Mouse (Mus musculus): Measurements from ENCODE around the gene Gsn.

The Gsn gene

DNA sequence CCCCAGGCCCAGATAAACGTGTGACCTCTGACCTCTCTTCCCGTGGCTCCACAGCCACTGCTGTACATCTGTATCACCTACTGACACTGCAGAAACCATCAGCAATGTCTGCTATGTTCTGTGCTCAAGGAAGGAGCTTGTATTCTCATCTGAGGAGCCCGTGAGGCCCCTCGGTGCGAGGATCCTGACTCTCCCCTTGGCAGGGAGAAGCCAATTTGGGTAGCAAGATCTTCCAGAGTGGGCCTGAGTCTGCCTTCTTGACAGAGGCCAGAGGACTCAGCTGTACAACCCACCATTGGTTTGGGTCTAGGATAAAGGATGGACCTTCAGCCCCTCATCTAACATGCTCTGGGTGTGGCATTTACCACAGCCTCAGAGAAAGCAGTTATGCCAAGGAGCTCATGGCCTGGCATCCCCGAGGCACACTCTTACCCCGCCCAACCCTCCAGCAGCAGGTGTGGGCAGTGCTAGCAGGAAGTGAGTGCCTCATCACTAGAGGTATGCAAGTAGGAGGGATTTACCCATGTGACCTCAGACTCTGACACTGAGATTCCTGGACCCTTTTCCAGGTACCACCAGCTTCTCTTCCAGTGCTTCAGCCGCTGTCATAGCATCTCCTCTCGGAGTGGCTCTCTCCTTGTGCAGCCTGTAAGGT, 10.2 kb downstream of the Gsn start:
- Histone ChIP-seq H3K9me3 (ENCODE audit: low read length) (no peaks in the 10 kb centered on the region), H3K4me1 (replicated peaks; ENCODE audit: low read depth, low read length) (peaks cover 58% of the 10 kb centered on the region), H3K36me3 (ENCODE audit: insufficient read depth, low read length) (no peaks in the 10 kb centered on the region), H3K27me3 (ENCODE audit: insufficient read depth, low read length) (peaks cover 51% of the 10 kb centered on the region), H3K4me3 (replicated peaks; ENCODE audit: low read length) (no peak overlapping the region)
- TF ChIP-seq NANOG (IDR thresholded peaks at IDR 0.05; ENCODE audit: borderline replicate concordance, low read length) (no peak), POU5F1 (IDR thresholded peaks at IDR 0.05; ENCODE audit: borderline replicate concordance, low read length) (no peak), CTCF (conservative IDR thresholded peaks at IDR 0.05; ENCODE audit: low read length) (no peak)

DNA sequence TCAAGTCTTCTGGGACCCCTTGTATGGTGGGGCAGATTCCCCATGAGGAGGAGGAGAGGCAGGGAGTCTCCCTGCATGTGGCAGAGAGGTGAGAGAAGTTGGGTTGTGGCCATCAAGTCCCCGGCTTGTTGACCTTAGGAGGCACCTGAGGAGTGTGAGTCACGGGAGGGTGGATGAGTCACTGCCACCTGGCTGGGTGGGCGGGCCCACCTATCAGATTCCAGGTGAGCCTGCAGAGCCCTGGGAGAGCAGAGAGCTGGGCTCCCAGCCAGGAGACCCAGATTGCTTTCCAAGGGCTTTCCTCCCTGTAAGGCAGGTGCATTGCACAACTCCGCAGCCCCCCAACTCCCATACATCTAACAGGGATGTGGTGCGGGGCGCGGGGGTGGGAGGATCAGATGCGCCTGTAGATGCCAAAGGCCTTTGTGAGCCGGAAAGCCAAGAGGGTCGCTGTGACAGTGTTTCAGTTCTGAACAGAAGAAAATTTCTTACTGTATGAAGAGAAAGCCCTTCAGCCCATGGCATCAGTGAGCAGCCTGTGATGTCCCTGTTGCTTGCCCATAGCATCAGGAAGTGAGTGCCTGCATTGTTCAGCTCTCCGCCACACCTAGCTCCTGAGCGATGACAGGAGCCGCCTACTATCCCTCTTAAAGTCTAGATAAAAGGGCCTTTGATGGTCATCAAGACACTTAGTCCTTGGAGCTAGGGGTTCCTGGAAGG, 11.1 kb downstream of the Gsn start:
- no peak for TF ChIP-seq CTCF (conservative IDR thresholded peaks at IDR 0.05; ENCODE audit: low read length)
- TF ChIP-seq POU5F1 (IDR thresholded peaks at IDR 0.05; ENCODE audit: borderline replicate concordance, low read length), result no peak
- TF ChIP-seq NANOG (IDR thresholded peaks at IDR 0.05; ENCODE audit: borderline replicate concordance, low read length), result no peak
- Histone ChIP-seq H3K27me3 (ENCODE audit: insufficient read depth, low read length) (peaks cover 51% of the 10 kb centered on the region), H3K4me1 (replicated peaks; ENCODE audit: low read depth, low read length) (peaks cover 65% of the 10 kb centered on the region), H3K4me3 (replicated peaks; ENCODE audit: low read length) (no peak overlapping the region), H3K36me3 (ENCODE audit: insufficient read depth, low read length) (no peaks in the 10 kb centered on the region), H3K9me3 (ENCODE audit: low read length) (no peaks in the 10 kb centered on the region)

DNA sequence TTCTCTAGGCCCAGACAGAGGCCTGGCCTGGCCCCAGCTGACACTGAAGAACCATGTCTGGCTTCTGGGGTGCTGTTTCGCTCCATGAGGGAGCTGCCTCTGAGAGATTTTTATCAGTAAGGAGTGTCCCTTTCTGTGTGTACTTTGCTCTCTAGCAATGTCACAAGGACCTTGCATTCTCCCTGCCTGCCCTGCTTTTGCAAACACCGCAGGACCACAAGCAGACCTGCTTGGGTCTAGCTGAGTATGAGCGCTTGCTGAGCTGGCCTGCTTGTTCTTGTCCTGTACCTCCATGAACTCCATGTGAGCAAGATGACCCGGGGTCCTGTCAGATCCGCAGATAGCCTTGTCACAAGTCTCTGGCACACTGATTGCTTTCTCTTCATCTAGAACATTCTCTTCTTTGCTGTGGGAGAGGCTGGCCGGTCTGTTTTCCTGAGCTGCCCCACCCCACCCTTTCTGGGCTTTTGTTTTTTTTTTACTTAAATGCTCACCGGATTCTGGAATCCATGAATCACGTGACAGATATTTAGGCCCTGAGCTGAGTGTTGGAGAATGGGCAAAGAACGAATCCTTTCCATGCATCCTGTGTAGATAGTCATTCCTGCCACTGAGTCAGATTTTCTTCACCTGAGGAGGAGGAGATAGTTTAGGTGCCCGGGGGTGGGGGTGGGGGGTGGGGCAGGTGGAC, 11.8 kb downstream of the Gsn start:
- Histone ChIP-seq H3K4me1 (replicated peaks; ENCODE audit: low read depth, low read length) (peaks cover 71% of the 10 kb centered on the region), H3K9me3 (ENCODE audit: low read length) (no peaks in the 10 kb centered on the region), H3K36me3 (ENCODE audit: insufficient read depth, low read length) (no peaks in the 10 kb centered on the region), H3K27me3 (ENCODE audit: insufficient read depth, low read length) (peaks cover 46% of the 10 kb centered on the region), H3K4me3 (replicated peaks; ENCODE audit: low read length) (no peak overlapping the region)
- no peak for TF ChIP-seq POU5F1 (IDR thresholded peaks at IDR 0.05; ENCODE audit: borderline replicate concordance, low read length)

GRCm38 (mm10) chr2:35269136-35269535, 13.0 kb downstream of the Gsn start:
- Histone ChIP-seq H3K27me3 (ENCODE audit: insufficient read depth, low read length) (peaks cover 35% of the 10 kb centered on the region), H3K9me3 (ENCODE audit: low read length) (no peaks in the 10 kb centered on the region), H3K36me3 (ENCODE audit: insufficient read depth, low read length) (no peaks in the 10 kb centered on the region), H3K4me1 (replicated peaks; ENCODE audit: low read depth, low read length) (peaks cover 80% of the 10 kb centered on the region), H3K4me3 (replicated peaks; ENCODE audit: low read length) (no peak overlapping the region)
- TF ChIP-seq NANOG (IDR thresholded peaks at IDR 0.05; ENCODE audit: borderline replicate concordance, low read length) (no peak), POU5F1 (IDR thresholded peaks at IDR 0.05; ENCODE audit: borderline replicate concordance, low read length) (no peak), CTCF (conservative IDR thresholded peaks at IDR 0.05; ENCODE audit: low read length) (no peak)

GRCm38 (mm10) chr2:35269716-35270260, 13.6 kb downstream of the Gsn start:
- no peak for TF ChIP-seq POU5F1 (IDR thresholded peaks at IDR 0.05; ENCODE audit: borderline replicate concordance, low read length)
- no peak for TF ChIP-seq CTCF (conservative IDR thresholded peaks at IDR 0.05; ENCODE audit: low read length)
- TF ChIP-seq NANOG (IDR thresholded peaks at IDR 0.05; ENCODE audit: borderline replicate concordance, low read length), result no peak
- Histone ChIP-seq H3K4me1 (replicated peaks; ENCODE audit: low read depth, low read length) (peaks cover 80% of the 10 kb centered on the region), H3K4me3 (replicated peaks; ENCODE audit: low read length) (no peak overlapping the region), H3K27me3 (ENCODE audit: insufficient read depth, low read length) (peaks cover 31% of the 10 kb centered on the region), H3K9me3 (ENCODE audit: low read length) (no peaks in the 10 kb centered on the region), H3K36me3 (ENCODE audit: insufficient read depth, low read length) (no peaks in the 10 kb centered on the region)

- Histone ChIP-seq H3K4me1 (replicated peaks; ENCODE audit: low read depth, low read length) (peaks cover 76% of the 10 kb centered on the region), H3K9me3 (ENCODE audit: low read length) (no peaks in the 10 kb centered on the region), H3K27me3 (ENCODE audit: insufficient read depth, low read length) (peaks cover 25% of the 10 kb centered on the region), H3K36me3 (ENCODE audit: insufficient read depth, low read length) (no peaks in the 10 kb centered on the region), H3K4me3 (replicated peaks; ENCODE audit: low read length) (peak overlapping the region; percentile 35; the same call in 1 of the 2 replicates)
- TF ChIP-seq POU5F1 (IDR thresholded peaks at IDR 0.05; ENCODE audit: borderline replicate concordance, low read length) (no peak), CTCF (conservative IDR thresholded peaks at IDR 0.05; ENCODE audit: low read length) (peak; percentile 79), NANOG (IDR thresholded peaks at IDR 0.05; ENCODE audit: borderline replicate concordance, low read length) (no peak)
Measured at GRCm38 (mm10) chr2:35270531-35270984, 14.4 kb downstream of the Gsn start.

DNA sequence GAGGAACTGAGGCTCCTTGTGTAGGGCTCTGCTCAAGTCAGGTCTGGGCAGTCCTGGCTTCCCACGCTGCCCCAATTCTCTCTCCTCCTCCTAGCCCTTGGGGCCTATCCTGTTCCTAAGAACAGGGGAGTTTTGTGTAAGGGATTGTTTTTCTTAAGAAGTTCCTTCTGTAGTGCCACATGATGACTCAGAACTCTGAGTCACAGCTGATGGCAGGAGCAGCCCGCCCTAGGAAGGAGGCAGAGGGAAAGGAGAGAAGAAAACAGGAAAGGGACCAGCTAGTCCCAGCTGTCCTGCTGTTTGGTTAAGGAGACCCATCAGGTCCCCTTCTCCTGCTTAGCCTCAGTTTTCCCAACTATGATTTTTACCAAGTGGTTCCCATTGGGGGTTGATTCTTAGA, 15.6 kb downstream of the Gsn start:
- H3K27me3 ChIP-seq (ENCODE audit: insufficient read depth, low read length), result peaks cover 12% of the 10 kb centered on the region
- peaks cover 63% of the 10 kb centered on the region for H3K4me1 ChIP-seq (replicated peaks; ENCODE audit: low read depth, low read length)
- H3K9me3 ChIP-seq (ENCODE audit: low read length), result no peaks in the 10 kb centered on the region
- H3K4me3 ChIP-seq (replicated peaks; ENCODE audit: low read length), result no peak overlapping the region
- no peaks in the 10 kb centered on the region for H3K36me3 ChIP-seq (ENCODE audit: insufficient read depth, low read length)
- TF ChIP-seq NANOG (IDR thresholded peaks at IDR 0.05; ENCODE audit: borderline replicate concordance, low read length) (no peak), POU5F1 (IDR thresholded peaks at IDR 0.05; ENCODE audit: borderline replicate concordance, low read length) (no peak), CTCF (conservative IDR thresholded peaks at IDR 0.05; ENCODE audit: low read length) (no peak)

GRCm38 (mm10) chr2:35272881-35273280, 16.7 kb downstream of the Gsn start:
- no peaks in the 10 kb centered on the region for H3K36me3 ChIP-seq (ENCODE audit: insufficient read depth, low read length)
- H3K9me3 ChIP-seq (ENCODE audit: low read length), result no peaks in the 10 kb centered on the region
- TF ChIP-seq POU5F1 (IDR thresholded peaks at IDR 0.05; ENCODE audit: borderline replicate concordance, low read length) (no peak), CTCF (conservative IDR thresholded peaks at IDR 0.05; ENCODE audit: low read length) (no peak), NANOG (IDR thresholded peaks at IDR 0.05; ENCODE audit: borderline replicate concordance, low read length) (no peak)
- H3K4me3 ChIP-seq (replicated peaks; ENCODE audit: low read length), result no peak overlapping the region
- H3K27me3 ChIP-seq (ENCODE audit: insufficient read depth, low read length), result peaks cover 4% of the 10 kb centered on the region
- peaks cover 53% of the 10 kb centered on the region for H3K4me1 ChIP-seq (replicated peaks; ENCODE audit: low read depth, low read length)
